Mouse (Mus musculus) MEL (cell line): ENCODE results near the gene Klhl5.

Source experiments
- CHD1 ChIP-seq: IDR thresholded peaks from 2 replicates; pipeline ENCODE4 v1.6.1; 2012; ENCODE audit warnings: low read depth, mild to moderate bottlenecking, inconsistent platforms, low read length, improper control_type of control experiment
- CTCF ChIP-seq, 3 experiments: IDR thresholded peaks in 2 of 3; conservative IDR thresholded peaks in 1 of 3; 2 replicates each; pipeline ENCODE4 v1.5.1; 2011 to 2012; ENCODE audit warnings: low read length in 3 of 3, low read depth in 2 of 3, mild to moderate bottlenecking in 2 of 3, improper control_type of control experiment in 1 of 3, inconsistent platforms in 1 of 3, mixed read lengths in 1 of 3, moderate library complexity in 1 of 3; ENCODE audit not compliant: control insufficient read depth in 1 of 3, insufficient read depth in 1 of 3, poor library complexity in 1 of 3, severe bottlenecking in 1 of 3
- EP300 ChIP-seq, 2 experiments: IDR thresholded peaks; 2 replicates each; pipeline ENCODE4 v1.6.1; 2011; ENCODE audit warnings: improper control_type of control experiment in 2 of 2, low read length in 2 of 2, low read depth in 1 of 2, mild to moderate bottlenecking in 1 of 2
- GABPA ChIP-seq: IDR thresholded peaks from 2 replicates; pipeline ENCODE4 v1.6.1; 2012; ENCODE audit warnings: low read depth, mild to moderate bottlenecking, inconsistent platforms, low read length, improper control_type of control experiment, moderate library complexity
- POLR2A ChIP-seq, 2 experiments: IDR thresholded peaks; 2 replicates each; pipeline ENCODE4 v1.6.1; 2011 to 2012; ENCODE audit warnings: low read length in 2 of 2, mild to moderate bottlenecking in 2 of 2, control low read depth in 1 of 2, improper control_type of control experiment in 1 of 2, low read depth in 1 of 2, moderate library complexity in 1 of 2; ENCODE audit not compliant: control insufficient read depth in 1 of 2, insufficient read depth in 1 of 2, poor library complexity in 1 of 2
- RAD21 ChIP-seq: IDR thresholded peaks from 2 replicates; pipeline ENCODE4 v1.6.1; 2011; ENCODE audit warnings: mild to moderate bottlenecking, low read depth, low read length, improper control_type of control experiment
- USF2 ChIP-seq, 2 experiments: IDR thresholded peaks; 2 replicates each; pipeline ENCODE4 v1.6.1; 2011 to 2012; ENCODE audit warnings: improper control_type of control experiment in 2 of 2, low read length in 2 of 2, borderline replicate concordance in 1 of 2, inconsistent platforms in 1 of 2, low read depth in 1 of 2, mild to moderate bottlenecking in 1 of 2; ENCODE audit not compliant: insufficient read depth in 1 of 2
- ZNF384 ChIP-seq: IDR thresholded peaks from 2 replicates; pipeline ENCODE4 v1.6.1; 2012; ENCODE audit warnings: low read depth, mild to moderate bottlenecking, inconsistent platforms, low read length, improper control_type of control experiment

DNA sequence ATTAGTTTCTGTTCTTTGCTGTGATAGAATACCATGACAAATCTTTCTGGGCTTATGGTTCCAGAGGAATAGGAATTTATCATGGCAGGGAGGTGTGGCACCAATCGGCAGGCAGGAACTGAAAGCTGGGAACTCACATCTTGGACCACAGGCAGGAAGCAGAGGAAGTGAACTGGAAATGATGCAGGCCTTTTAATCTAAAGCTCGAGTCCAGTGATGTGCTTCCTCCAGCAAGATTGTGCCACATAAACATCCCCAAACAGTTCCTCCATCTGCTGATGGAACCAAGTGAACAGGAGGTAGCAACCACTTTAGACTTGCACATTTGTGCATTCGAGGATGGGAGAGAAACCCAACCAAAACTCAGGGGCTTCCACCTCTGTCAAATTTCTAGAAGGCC, 12.6 kb downstream of the Klhl5 start:
- TF ChIP-seq CTCF (IDR thresholded peaks at IDR 0.05 in 2 of 3, conservative IDR thresholded peaks at IDR 0.05 in 1 of 3; ENCODE audit: control insufficient read depth in 1 of 3, insufficient read depth in 1 of 3, low read depth in 2 of 3, low read length in 3 of 3, poor library complexity in 1 of 3, severe bottlenecking in 1 of 3) (no peak), ZNF384 (no peak), EP300 (IDR thresholded peaks at IDR 0.05; ENCODE audit: low read depth in 1 of 2, low read length in 2 of 2) (no peak), POLR2A (IDR thresholded peaks at IDR 0.05; ENCODE audit: control insufficient read depth in 1 of 2, insufficient read depth in 1 of 2, low read depth in 1 of 2, low read length in 2 of 2, poor library complexity in 1 of 2) (no peak), RAD21 (no peak), GABPA (no peak), USF2 (IDR thresholded peaks at IDR 0.05; ENCODE audit: borderline replicate concordance in 1 of 2, insufficient read depth in 1 of 2, low read depth in 1 of 2, low read length in 2 of 2) (no peak), CHD1 (no peak)
